Mouse (Mus musculus): Measurements from ENCODE around the gene Zbtb17. TPM values are rescaled to one million over a fixed set of nuclear protein-coding genes. Genes with fewer than 3 reads are reported as not detected.

Gene Zbtb17
- polyA plus RNA-seq, 1 experiment = 47.0 TPM

DNA sequence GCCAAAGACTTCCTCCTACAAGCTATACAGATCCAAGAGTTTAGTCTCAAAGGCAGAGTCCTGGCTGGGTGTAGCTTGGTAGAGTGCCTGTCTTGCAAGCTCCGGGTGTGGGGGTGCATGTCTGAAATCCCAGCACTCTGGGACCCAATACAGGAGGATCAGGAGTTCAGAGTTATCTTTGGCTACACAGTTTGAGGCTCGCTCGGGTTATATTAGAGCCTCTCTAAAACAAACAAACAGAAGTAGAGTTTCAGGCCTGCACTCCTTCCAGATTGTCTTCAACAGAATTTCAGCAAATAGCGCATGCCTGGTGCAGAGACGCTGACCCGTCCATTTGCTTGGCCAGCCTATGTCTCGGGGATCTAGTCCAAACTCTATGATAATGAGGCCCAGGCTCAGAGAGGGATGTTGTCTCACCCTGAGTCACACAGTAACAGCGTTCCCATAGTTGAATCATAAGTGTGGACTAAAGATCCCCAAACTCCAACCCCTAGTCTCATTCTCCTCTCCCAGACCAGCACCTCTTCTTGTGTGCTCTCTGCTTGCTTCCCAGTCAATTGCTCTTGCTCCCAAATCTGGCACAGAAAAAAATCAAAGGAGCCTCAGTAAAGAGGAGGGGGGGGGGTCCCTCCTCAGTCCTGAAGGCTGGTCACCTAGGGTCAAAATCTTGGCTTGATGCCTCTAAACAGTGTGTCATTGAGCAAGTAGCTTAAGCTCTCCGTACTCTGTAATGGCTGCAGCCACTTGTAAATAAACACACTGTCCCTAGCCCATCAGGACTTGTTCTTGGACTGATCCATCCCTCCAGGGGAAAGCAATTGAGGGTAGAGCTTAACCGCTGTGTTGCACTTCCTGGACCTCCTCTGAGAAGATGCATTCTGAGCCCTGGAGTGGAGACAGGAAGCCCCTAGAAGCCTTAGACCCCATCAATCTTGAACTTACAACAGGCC is 17.4 kb upstream of the Zbtb17 start:
- H3K36me3 ChIP-seq (ENCODE audit: control insufficient read depth, insufficient read depth, low read length) = no peaks in the 10 kb centered on the region
- H3K4me3 ChIP-seq (ENCODE audit: low read depth, low read length) = no peak overlapping the region
- H3K27me3 ChIP-seq (ENCODE audit: control insufficient read depth, insufficient read depth, low read length) = peaks cover 6% of the 10 kb centered on the region; the same call in 1 of the 2 replicates
- WGBS = 75% methylated on average over 10 of the region's 10 CpGs
- no peak for TF ChIP-seq POLR2A (IDR thresholded peaks at IDR 0.05; ENCODE audit: low read depth, low read length)
- no peak for TF ChIP-seq CTCF (IDR thresholded peaks at IDR 0.05; ENCODE audit: extremely low read depth, insufficient read length, insufficient replicate concordance, low read depth, low read length)
- H3K27ac ChIP-seq (ENCODE audit: insufficient read depth, low read depth, low read length) = peak overlapping the region; percentile 20
- H3K4me1 ChIP-seq (ENCODE audit: control insufficient read depth, insufficient read depth, insufficient read length, low read length) = peaks cover 2% of the 10 kb centered on the region; the same call in 1 of the 2 replicates

DNA sequence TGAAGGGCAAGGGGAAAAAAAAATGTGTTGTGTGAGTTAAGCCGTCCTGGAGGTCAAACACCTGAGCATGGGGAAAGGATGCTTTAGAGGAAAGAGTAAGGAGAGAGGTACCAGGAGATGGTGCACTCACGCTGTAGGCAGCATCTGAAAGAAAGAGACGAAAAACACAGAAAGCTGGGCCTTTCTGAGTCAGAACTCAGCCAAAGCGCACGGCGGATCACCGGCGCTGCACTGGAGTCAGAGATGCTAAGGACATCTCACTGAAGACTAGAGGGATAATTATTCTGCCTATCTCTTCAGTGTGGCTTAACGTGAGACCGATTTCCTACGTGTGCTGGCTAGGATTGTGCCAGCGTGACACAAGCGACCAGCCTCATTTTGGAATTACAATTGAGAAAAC is 16.5 kb upstream of the Zbtb17 start:
- Histone ChIP-seq H3K36me3 (ENCODE audit: control insufficient read depth, insufficient read depth, low read length) (no peaks in the 10 kb centered on the region), H3K27me3 (ENCODE audit: control insufficient read depth, insufficient read depth, low read length) (peaks cover 6% of the 10 kb centered on the region; the same call in 1 of the 2 replicates), H3K4me3 (ENCODE audit: low read depth, low read length) (no peak overlapping the region), H3K27ac (ENCODE audit: insufficient read depth, low read depth, low read length) (no peak overlapping the region), H3K4me1 (ENCODE audit: control insufficient read depth, insufficient read depth, insufficient read length, low read length) (peaks cover 2% of the 10 kb centered on the region; the same call in 1 of the 2 replicates)
- 90% methylated on average over 13 of the region's 13 CpGs for WGBS
- TF ChIP-seq CTCF (IDR thresholded peaks at IDR 0.05; ENCODE audit: extremely low read depth, insufficient read length, insufficient replicate concordance, low read depth, low read length) (no peak), POLR2A (IDR thresholded peaks at IDR 0.05; ENCODE audit: low read depth, low read length) (no peak)

DNA sequence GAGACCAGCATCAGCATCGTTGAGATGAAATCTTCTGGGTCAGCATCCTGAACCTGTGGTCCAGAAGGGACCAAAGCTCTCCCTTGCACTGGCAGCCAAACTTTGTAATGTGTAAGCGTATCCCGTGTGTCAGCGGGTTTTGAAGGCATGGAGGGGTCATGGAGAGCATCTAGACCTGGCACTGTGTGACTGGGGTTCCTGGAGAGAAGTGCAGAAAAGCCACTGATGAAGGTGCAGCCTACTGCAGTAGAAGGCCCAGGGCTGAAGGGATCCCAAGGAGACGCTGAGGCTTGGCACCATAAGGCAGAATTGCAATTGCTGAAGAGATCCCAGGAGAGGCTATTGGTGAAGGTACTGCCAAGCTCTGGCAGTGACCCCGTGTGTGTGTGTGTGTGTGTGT is 15.1 kb upstream of the Zbtb17 start:
- 83% methylated on average over 6 of the region's 6 CpGs for WGBS
- Histone ChIP-seq H3K4me3 (ENCODE audit: low read depth, low read length) (no peak overlapping the region), H3K4me1 (ENCODE audit: control insufficient read depth, insufficient read depth, insufficient read length, low read length) (peaks cover 2% of the 10 kb centered on the region; the same call in 1 of the 2 replicates), H3K27ac (ENCODE audit: insufficient read depth, low read depth, low read length) (no peak overlapping the region), H3K27me3 (ENCODE audit: control insufficient read depth, insufficient read depth, low read length) (peaks cover 6% of the 10 kb centered on the region; the same call in 1 of the 2 replicates), H3K36me3 (ENCODE audit: control insufficient read depth, insufficient read depth, low read length) (no peaks in the 10 kb centered on the region)
- TF ChIP-seq POLR2A (IDR thresholded peaks at IDR 0.05; ENCODE audit: low read depth, low read length) (no peak), CTCF (IDR thresholded peaks at IDR 0.05; ENCODE audit: extremely low read depth, insufficient read length, insufficient replicate concordance, low read depth, low read length) (no peak)

DNA sequence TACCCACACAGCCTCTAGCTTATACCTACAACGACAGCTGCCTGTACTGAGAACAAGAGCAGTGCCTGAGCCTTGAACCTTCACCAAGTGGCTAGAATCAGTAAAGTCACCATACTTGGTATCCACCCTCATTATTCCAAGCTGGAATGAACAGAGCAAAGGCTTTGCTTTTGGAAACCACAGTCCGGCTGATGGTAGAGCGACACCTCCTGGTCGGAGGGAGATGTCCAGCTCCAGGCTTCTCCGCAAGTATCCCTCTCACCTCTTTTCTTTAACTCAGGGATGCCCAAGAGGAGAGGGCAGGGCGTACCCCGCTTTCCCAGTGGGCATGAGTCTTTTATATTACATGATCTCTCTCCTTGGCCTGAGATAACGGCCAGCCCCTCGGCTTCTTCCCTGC is 14.6 kb upstream of the Zbtb17 start:
- peaks cover 2% of the 10 kb centered on the region; the same call in 1 of the 2 replicates for H3K4me1 ChIP-seq (ENCODE audit: control insufficient read depth, insufficient read depth, insufficient read length, low read length)
- H3K36me3 ChIP-seq (ENCODE audit: control insufficient read depth, insufficient read depth, low read length) = no peaks in the 10 kb centered on the region
- H3K27me3 ChIP-seq (ENCODE audit: control insufficient read depth, insufficient read depth, low read length) = peaks cover 6% of the 10 kb centered on the region; the same call in 1 of the 2 replicates
- H3K4me3 ChIP-seq (ENCODE audit: low read depth, low read length) = no peak overlapping the region
- peak; percentile 64; the same call in 1 of the 2 replicates for TF ChIP-seq CTCF (IDR thresholded peaks at IDR 0.05; ENCODE audit: extremely low read depth, insufficient read length, insufficient replicate concordance, low read depth, low read length)
- no peak; the same call in 1 of the 2 replicates for TF ChIP-seq POLR2A (IDR thresholded peaks at IDR 0.05; ENCODE audit: low read depth, low read length)
- no peak overlapping the region for H3K27ac ChIP-seq (ENCODE audit: insufficient read depth, low read depth, low read length)
- 45% methylated on average over 9 of the region's 9 CpGs for WGBS

DNA sequence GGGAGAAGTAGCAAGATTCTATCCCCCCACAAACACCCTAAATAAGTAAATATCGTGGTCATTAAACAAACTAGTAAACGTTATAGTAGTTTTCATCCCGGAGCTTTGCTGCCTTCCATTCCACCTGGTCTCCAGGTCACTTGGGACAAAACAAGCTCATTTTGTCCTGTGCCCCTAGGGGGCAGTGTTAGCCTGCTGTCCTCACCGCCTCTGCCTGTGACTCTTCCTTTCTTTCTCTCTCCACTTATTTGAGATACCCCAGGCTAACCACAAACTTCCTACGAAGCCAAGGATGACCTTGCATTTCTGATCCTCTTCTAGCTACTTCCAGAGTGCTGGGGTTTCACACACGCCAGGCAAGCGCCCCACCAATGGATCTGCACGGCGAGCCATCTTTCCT is 13.5 kb upstream of the Zbtb17 start:
- Histone ChIP-seq H3K27ac (ENCODE audit: insufficient read depth, low read depth, low read length) (no peak overlapping the region), H3K27me3 (ENCODE audit: control insufficient read depth, insufficient read depth, low read length) (no peaks in the 10 kb centered on the region), H3K36me3 (ENCODE audit: control insufficient read depth, insufficient read depth, low read length) (no peaks in the 10 kb centered on the region), H3K4me3 (ENCODE audit: low read depth, low read length) (no peak overlapping the region), H3K4me1 (ENCODE audit: control insufficient read depth, insufficient read depth, insufficient read length, low read length) (no peaks in the 10 kb centered on the region; the same call in 1 of the 2 replicates)
- WGBS = 35% methylated on average over 9 of the region's 9 CpGs
- TF ChIP-seq CTCF (IDR thresholded peaks at IDR 0.05; ENCODE audit: extremely low read depth, insufficient read length, insufficient replicate concordance, low read depth, low read length) (peak; percentile 91; the same call in 1 of the 2 replicates), POLR2A (IDR thresholded peaks at IDR 0.05; ENCODE audit: low read depth, low read length) (no peak)

DNA sequence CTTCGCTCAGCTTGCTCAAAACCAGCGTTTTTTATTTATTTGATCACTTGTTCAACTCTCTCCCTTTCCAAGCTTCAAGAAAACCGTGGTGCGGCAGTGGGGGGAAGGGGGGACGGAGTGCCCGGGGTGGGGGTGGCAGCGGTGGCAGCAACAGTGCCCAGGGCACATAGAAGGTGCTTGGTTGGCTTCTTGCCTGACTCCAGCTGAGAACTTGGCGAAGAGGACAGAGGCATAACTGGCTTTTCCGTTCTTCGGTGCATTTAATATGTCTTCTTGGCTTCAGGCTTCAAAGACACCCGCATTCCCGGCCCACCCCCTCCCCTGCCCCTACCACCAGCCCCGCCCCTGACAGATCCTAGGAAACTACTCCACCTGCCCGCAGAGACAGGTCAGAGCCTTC is 11.8 kb upstream of the Zbtb17 start:
- H3K4me3 ChIP-seq (ENCODE audit: low read depth, low read length) = no peak overlapping the region
- no peaks in the 10 kb centered on the region for H3K27me3 ChIP-seq (ENCODE audit: control insufficient read depth, insufficient read depth, low read length)
- H3K4me1 ChIP-seq (ENCODE audit: control insufficient read depth, insufficient read depth, insufficient read length, low read length) = no peaks in the 10 kb centered on the region; the same call in 1 of the 2 replicates
- no peaks in the 10 kb centered on the region for H3K36me3 ChIP-seq (ENCODE audit: control insufficient read depth, insufficient read depth, low read length)
- TF ChIP-seq CTCF (IDR thresholded peaks at IDR 0.05; ENCODE audit: extremely low read depth, insufficient read length, insufficient replicate concordance, low read depth, low read length) (no peak), POLR2A (IDR thresholded peaks at IDR 0.05; ENCODE audit: low read depth, low read length) (no peak)
- no peak overlapping the region for H3K27ac ChIP-seq (ENCODE audit: insufficient read depth, low read depth, low read length)
- WGBS = 52% methylated on average over 14 of the region's 14 CpGs

DNA sequence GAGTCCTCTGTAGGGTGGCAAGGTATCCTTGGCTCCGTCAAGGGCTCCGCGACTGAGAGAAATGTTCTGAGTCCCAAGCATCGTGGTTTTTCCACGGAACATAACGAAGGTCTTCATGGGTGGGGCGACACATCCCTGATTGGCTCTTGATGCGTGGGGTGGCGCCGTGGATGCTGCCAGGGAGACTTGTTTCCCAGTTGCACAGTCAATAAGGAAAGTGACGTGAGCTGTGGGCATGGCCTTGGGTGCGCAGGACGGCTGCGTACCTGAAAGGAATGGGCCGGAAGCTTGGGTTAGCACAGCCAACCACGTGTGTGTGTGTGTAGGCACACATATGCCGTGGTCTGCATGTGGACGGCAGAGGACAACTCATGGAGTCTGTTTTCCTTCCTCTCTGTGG is 11.3 kb upstream of the Zbtb17 start:
- 87% methylated on average over 18 of the region's 18 CpGs for WGBS
- Histone ChIP-seq H3K4me1 (ENCODE audit: control insufficient read depth, insufficient read depth, insufficient read length, low read length) (no peaks in the 10 kb centered on the region; the same call in 1 of the 2 replicates), H3K4me3 (ENCODE audit: low read depth, low read length) (no peak overlapping the region), H3K27ac (ENCODE audit: insufficient read depth, low read depth, low read length) (no peak overlapping the region), H3K36me3 (ENCODE audit: control insufficient read depth, insufficient read depth, low read length) (no peaks in the 10 kb centered on the region), H3K27me3 (ENCODE audit: control insufficient read depth, insufficient read depth, low read length) (no peaks in the 10 kb centered on the region)
- TF ChIP-seq POLR2A (IDR thresholded peaks at IDR 0.05; ENCODE audit: low read depth, low read length) (no peak), CTCF (IDR thresholded peaks at IDR 0.05; ENCODE audit: extremely low read depth, insufficient read length, insufficient replicate concordance, low read depth, low read length) (no peak)

Measured in small intestine, adult 2 months (tissue).